Mouse (Mus musculus): ENCODE results near the gene Rnf150. TPM values are rescaled to one million over a fixed set of nuclear protein-coding genes. Genes with fewer than 3 reads are reported as not detected.
"Not testable (repeated sequence)": the region's sequence is repeated elsewhere in the genome, so short reads cannot be mapped to it uniquely, and the experiment has no call there.

The Rnf150 gene
- polyA plus RNA-seq, 1 experiment: 12.2 TPM

- DNase-seq (ENCODE audit: low spot score): no peak
Measured at GRCm38 (mm10) chr8:83076621-83077020, 213.5 kb downstream of the Rnf150 start.

- no peak for DNase-seq (ENCODE audit: low spot score)
Measured at GRCm38 (mm10) chr8:83077329-83077728, 214.2 kb downstream of the Rnf150 start.

- no peak for DNase-seq (ENCODE audit: low spot score)
Measured at GRCm38 (mm10) chr8:83078701-83079533, 215.8 kb downstream of the Rnf150 start.

- no peak for DNase-seq (ENCODE audit: low spot score)
Measured at GRCm38 (mm10) chr8:83079534-83079844, 216.3 kb downstream of the Rnf150 start.

GRCm38 (mm10) chr8:83081266-83081665 lies 218.1 kb downstream of the Rnf150 start:
- DNase-seq (ENCODE audit: low spot score): no peak

- not testable (repeated sequence) for DNase-seq (ENCODE audit: low spot score)
Measured at GRCm38 (mm10) chr8:83081806-83082205, 218.7 kb downstream of the Rnf150 start.

- DNase-seq (ENCODE audit: low spot score): no peak
Measured at GRCm38 (mm10) chr8:83082251-83082650, 219.1 kb downstream of the Rnf150 start.

GRCm38 (mm10) chr8:83083452-83083851 lies 220.3 kb downstream of the Rnf150 start:
- DNase-seq (ENCODE audit: low spot score): no peak

GRCm38 (mm10) chr8:83085581-83085980 lies 222.4 kb downstream of the Rnf150 start:
- DNase-seq (ENCODE audit: low spot score): no peak

GRCm38 (mm10) chr8:83086625-83087024 lies 223.5 kb downstream of the Rnf150 start:
- no peak for DNase-seq (ENCODE audit: low spot score)

GRCm38 (mm10) chr8:83087604-83088003 lies 224.4 kb downstream of the Rnf150 start:
- DNase-seq (ENCODE audit: low spot score): no peak

- DNase-seq (ENCODE audit: low spot score): no peak
Measured at GRCm38 (mm10) chr8:83088156-83088555, 225.0 kb downstream of the Rnf150 start.

GRCm38 (mm10) chr8:83089336-83089986 lies 226.3 kb downstream of the Rnf150 start:
- DNase-seq (ENCODE audit: low spot score): peak; percentile 48

GRCm38 (mm10) chr8:83090446-83090845 lies 227.3 kb downstream of the Rnf150 start:
- no peak for DNase-seq (ENCODE audit: low spot score)

GRCm38 (mm10) chr8:83100041-83100440 lies 236.9 kb downstream of the Rnf150 start:
- DNase-seq (ENCODE audit: low spot score): no peak

GRCm38 (mm10) chr8:83102957-83103510 lies 239.9 kb downstream of the Rnf150 start:
- no peak for DNase-seq (ENCODE audit: low spot score)

- no peak for DNase-seq (ENCODE audit: low spot score)
Measured at GRCm38 (mm10) chr8:83103968-83104367, 240.8 kb downstream of the Rnf150 start.

GRCm38 (mm10) chr8:83109756-83110155 lies 246.6 kb downstream of the Rnf150 start:
- DNase-seq (ENCODE audit: low spot score): no peak

- DNase-seq (ENCODE audit: low spot score): no peak
Measured at GRCm38 (mm10) chr8:83110177-83110576, 247.0 kb downstream of the Rnf150 start.

GRCm38 (mm10) chr8:83135086-83135485 lies 271.9 kb downstream of the Rnf150 start:
- DNase-seq (ENCODE audit: low spot score): no peak

- DNase-seq (ENCODE audit: low spot score): no peak
Measured at GRCm38 (mm10) chr8:83140068-83140467, 276.9 kb downstream of the Rnf150 start.

- DNase-seq (ENCODE audit: low spot score): no peak
Measured at GRCm38 (mm10) chr8:83140701-83141111, 277.6 kb downstream of the Rnf150 start.

All from urinary bladder, adult 2 months (tissue).